Mouse (Mus musculus): Measurements from ENCODE around the gene Crim1. TPM values are rescaled to one million over a fixed set of nuclear protein-coding genes. Genes with fewer than 3 reads are reported as not detected.
"Not testable (repeated sequence)": the region's sequence is repeated elsewhere in the genome, so short reads cannot be mapped to it uniquely, and the experiment has no call there.

The Crim1 gene
- polyA plus RNA-seq, 1 experiment from 2014 or later: 2.5 TPM

GRCm38 (mm10) chr17:78250149-78250938 is 50.3 kb downstream of the Crim1 start:
- no peak overlapping the region for H3K9ac ChIP-seq
- WGBS: 62% methylated on average over 14 of the region's 14 CpGs
- ATAC-seq (replicated peaks; ENCODE audit: insufficient number of reproducible peaks, insufficient read depth, low FRiP score, low read depth): no peak
- H3K27ac ChIP-seq: peak overlapping the region; percentile 54
- no peaks in the 10 kb centered on the region for H3K36me3 ChIP-seq
- peaks cover 21% of the 10 kb centered on the region for H3K4me1 ChIP-seq (replicated peaks)
- H3K4me3 ChIP-seq: no peak overlapping the region
- no peaks in the 10 kb centered on the region for H3K27me3 ChIP-seq
- no peak overlapping the region for H3K4me2 ChIP-seq
- no peaks in the 10 kb centered on the region for H3K9me3 ChIP-seq (replicated peaks)

GRCm38 (mm10) chr17:78253587-78253986 is 53.5 kb downstream of the Crim1 start:
- H3K4me2 ChIP-seq; H3K27ac ChIP-seq; H3K36me3 ChIP-seq; H3K4me3 ChIP-seq; ATAC-seq (replicated peaks; ENCODE audit: insufficient number of reproducible peaks, insufficient read depth, low FRiP score, low read depth); H3K9me3 ChIP-seq (replicated peaks); H3K9ac ChIP-seq; H3K27me3 ChIP-seq: not testable (repeated sequence)
- 85% methylated on average over 2 of the region's 2 CpGs for WGBS
- peaks cover 12% of the 10 kb centered on the region for H3K4me1 ChIP-seq (replicated peaks)

- no peak overlapping the region for H3K4me2 ChIP-seq
- H3K9ac ChIP-seq: no peak overlapping the region
- no peaks in the 10 kb centered on the region for H3K27me3 ChIP-seq
- H3K27ac ChIP-seq: no peak overlapping the region
- no peaks in the 10 kb centered on the region for H3K9me3 ChIP-seq (replicated peaks)
- 0 out of 2 replicates have a peak, but pooled peaks have one; percentile 18 for ATAC-seq (replicated peaks; ENCODE audit: insufficient number of reproducible peaks, insufficient read depth, low FRiP score, low read depth)
- no peaks in the 10 kb centered on the region for H3K36me3 ChIP-seq
- peaks cover 7% of the 10 kb centered on the region for H3K4me1 ChIP-seq (replicated peaks)
- WGBS: 71% methylated on average over 8 of the region's 8 CpGs
- H3K4me3 ChIP-seq: no peak overlapping the region
Observed at GRCm38 (mm10) chr17:78254256-78254655, 54.2 kb downstream of the Crim1 start.

DNA sequence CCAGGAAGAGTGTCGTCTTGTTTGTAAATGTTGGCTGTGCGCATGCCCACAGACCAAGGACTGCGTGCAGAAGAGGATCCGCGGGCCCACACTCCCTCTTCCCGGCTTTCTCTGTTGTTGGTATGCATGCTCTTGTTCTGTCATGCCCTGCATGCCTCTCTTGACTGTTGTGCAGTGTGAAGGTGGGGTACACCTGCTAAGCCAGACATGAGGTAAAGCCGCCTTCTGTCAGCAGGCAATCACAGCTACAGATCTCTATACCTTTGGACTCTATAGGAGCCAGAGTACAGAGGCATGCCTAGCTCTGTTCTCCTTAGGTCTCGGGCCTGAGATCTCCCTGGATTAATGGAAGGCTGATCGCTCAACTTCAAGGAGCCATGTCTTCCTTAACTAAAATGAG is 55.7 kb downstream of the Crim1 start:
- no peak for ATAC-seq (replicated peaks; ENCODE audit: insufficient number of reproducible peaks, insufficient read depth, low FRiP score, low read depth)
- Histone ChIP-seq H3K4me1 (replicated peaks) (peaks cover 6% of the 10 kb centered on the region), H3K4me2 (no peak overlapping the region), H3K9me3 (replicated peaks) (no peaks in the 10 kb centered on the region), H3K27me3 (no peaks in the 10 kb centered on the region), H3K27ac (no peak overlapping the region), H3K36me3 (no peaks in the 10 kb centered on the region), H3K4me3 (no peak overlapping the region), H3K9ac (no peak overlapping the region)
- WGBS: 89% methylated on average over 9 of the region's 9 CpGs

DNA sequence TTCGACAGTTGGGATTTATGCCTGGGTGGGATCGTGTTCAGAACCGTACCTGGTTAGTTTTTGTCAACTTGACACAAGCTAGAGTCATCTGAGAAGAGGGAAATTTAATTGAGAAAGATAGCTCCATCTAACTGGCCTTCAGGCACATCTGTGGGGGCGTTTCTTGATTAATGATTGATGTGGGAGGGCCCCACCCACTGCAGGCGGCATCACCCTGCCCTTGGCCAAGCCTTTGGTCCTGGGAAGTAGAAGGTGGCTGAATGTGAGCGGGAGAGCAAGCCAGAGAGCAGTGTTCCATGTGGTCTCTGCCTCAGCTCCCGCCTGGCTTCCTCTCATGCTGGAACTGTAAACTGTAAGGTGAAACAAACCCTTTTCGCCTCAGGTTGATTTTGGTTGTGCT is 56.5 kb downstream of the Crim1 start:
- ATAC-seq (replicated peaks; ENCODE audit: insufficient number of reproducible peaks, insufficient read depth, low FRiP score, low read depth): no peak
- Histone ChIP-seq H3K27me3 (no peaks in the 10 kb centered on the region), H3K36me3 (no peaks in the 10 kb centered on the region), H3K9ac (no peak overlapping the region), H3K4me3 (no peak overlapping the region), H3K9me3 (replicated peaks) (no peaks in the 10 kb centered on the region), H3K4me1 (replicated peaks) (peaks cover 3% of the 10 kb centered on the region), H3K27ac (no peak overlapping the region), H3K4me2 (no peak overlapping the region)
- WGBS: 81% methylated on average over 8 of the region's 8 CpGs

DNA sequence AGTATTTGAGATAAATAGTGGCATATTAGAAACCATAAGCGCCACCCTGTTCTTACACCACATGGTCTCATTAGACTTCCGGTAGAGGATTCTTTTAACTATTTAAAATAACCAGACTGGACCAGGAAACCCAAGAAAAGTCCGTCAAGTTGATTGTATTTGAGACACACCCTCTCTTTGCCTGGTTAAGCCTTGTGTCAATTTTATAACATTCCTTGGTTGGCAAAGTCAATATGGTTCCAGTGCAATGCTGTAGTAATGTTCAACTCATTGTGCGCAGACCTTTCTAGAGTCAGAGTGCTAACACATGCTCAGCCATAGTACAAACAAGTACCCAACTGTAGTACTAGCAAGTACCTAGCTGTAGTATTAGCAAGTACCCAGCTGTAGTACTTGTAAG is 61.6 kb downstream of the Crim1 start:
- no peaks in the 10 kb centered on the region for H3K27me3 ChIP-seq
- H3K9me3 ChIP-seq (replicated peaks): no peaks in the 10 kb centered on the region
- no peak overlapping the region for H3K9ac ChIP-seq
- H3K27ac ChIP-seq: no peak overlapping the region
- H3K36me3 ChIP-seq: no peaks in the 10 kb centered on the region
- H3K4me2 ChIP-seq: no peak overlapping the region
- H3K4me3 ChIP-seq: no peak overlapping the region
- no peak for ATAC-seq (replicated peaks; ENCODE audit: insufficient number of reproducible peaks, insufficient read depth, low FRiP score, low read depth)
- 91% methylated on average over 4 of the region's 4 CpGs for WGBS
- peaks cover 4% of the 10 kb centered on the region; the same call in 1 of the 2 replicates for H3K4me1 ChIP-seq (replicated peaks)

DNA sequence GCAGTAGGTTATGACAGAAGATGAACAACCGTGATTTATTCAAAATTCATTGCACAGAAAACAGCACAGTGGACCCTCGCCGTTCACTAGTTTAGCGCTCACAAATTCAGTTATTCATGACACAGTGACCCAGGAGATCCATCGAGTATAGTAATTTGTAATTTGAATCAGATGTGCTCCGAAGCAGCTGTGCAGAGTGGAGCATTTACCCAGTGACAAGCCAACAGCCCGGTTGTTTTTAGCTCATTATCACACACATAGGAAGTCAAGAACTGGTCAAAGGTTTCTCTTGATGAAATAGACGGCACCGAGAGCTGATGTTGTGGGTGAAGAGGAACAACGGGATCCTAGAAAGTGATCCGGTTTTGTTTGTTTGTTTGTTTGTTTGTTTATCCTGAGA is 64.1 kb downstream of the Crim1 start:
- H3K4me2 ChIP-seq: no peak overlapping the region

GRCm38 (mm10) chr17:78265135-78265534 is 65.1 kb downstream of the Crim1 start:
- Histone ChIP-seq H3K9me3 (replicated peaks) (no peaks in the 10 kb centered on the region), H3K4me3 (no peak overlapping the region), H3K36me3 (no peaks in the 10 kb centered on the region), H3K27me3 (no peaks in the 10 kb centered on the region), H3K27ac (no peak overlapping the region), H3K4me1 (replicated peaks) (peaks cover 4% of the 10 kb centered on the region; the same call in 1 of the 2 replicates), H3K9ac (no peak overlapping the region), H3K4me2 (no peak overlapping the region)
- no peak for ATAC-seq (replicated peaks; ENCODE audit: insufficient number of reproducible peaks, insufficient read depth, low FRiP score, low read depth)
- 78% methylated on average over 7 of the region's 7 CpGs for WGBS

More for the DNA sequence above, 64.1 kb downstream of the Crim1 start:
- ATAC-seq (replicated peaks; ENCODE audit: insufficient number of reproducible peaks, insufficient read depth, low FRiP score, low read depth): no peak
- no peak overlapping the region for H3K27ac ChIP-seq
- peaks cover 4% of the 10 kb centered on the region; the same call in 1 of the 2 replicates for H3K4me1 ChIP-seq (replicated peaks)
- no peak overlapping the region for H3K9ac ChIP-seq
- H3K36me3 ChIP-seq: no peaks in the 10 kb centered on the region
- WGBS: 53% methylated on average over 11 of the region's 11 CpGs
- no peak overlapping the region for H3K4me3 ChIP-seq
- H3K27me3 ChIP-seq: no peaks in the 10 kb centered on the region
- no peaks in the 10 kb centered on the region for H3K9me3 ChIP-seq (replicated peaks)

DNA sequence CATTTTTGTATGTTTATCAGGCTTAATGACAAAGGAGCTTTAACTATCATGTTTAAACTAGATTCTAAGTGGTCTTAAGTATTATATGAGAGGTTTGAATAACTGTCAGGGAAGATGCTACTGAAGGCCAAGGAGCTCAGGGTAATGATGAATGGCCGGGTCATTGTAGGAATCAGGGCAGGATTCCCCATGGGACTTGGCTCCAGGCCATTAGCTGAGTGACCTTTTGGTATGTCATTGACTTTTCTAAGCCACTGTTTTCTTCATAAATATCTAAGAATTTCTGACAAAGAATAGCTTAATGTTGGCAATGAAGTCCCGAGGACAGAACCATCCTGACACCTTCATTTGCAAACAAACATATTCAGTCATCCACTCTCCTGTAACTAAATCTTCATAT is 66.2 kb downstream of the Crim1 start:
- peaks cover 4% of the 10 kb centered on the region; the same call in 1 of the 2 replicates for H3K4me1 ChIP-seq (replicated peaks)
- no peaks in the 10 kb centered on the region for H3K9me3 ChIP-seq (replicated peaks)
- no peak overlapping the region for H3K27ac ChIP-seq
- no peak for ATAC-seq (replicated peaks; ENCODE audit: insufficient number of reproducible peaks, insufficient read depth, low FRiP score, low read depth)
- 78% methylated on average over 2 of the region's 2 CpGs for WGBS
- no peak overlapping the region for H3K4me2 ChIP-seq
- no peaks in the 10 kb centered on the region for H3K27me3 ChIP-seq
- no peaks in the 10 kb centered on the region for H3K36me3 ChIP-seq
- no peak overlapping the region for H3K9ac ChIP-seq
- H3K4me3 ChIP-seq: no peak overlapping the region

GRCm38 (mm10) chr17:78268591-78268990 is 68.5 kb downstream of the Crim1 start:
- H3K4me1 ChIP-seq (replicated peaks): peaks cover 16% of the 10 kb centered on the region; the same call in 1 of the 2 replicates
- H3K36me3 ChIP-seq: no peaks in the 10 kb centered on the region
- H3K9ac ChIP-seq: no peak overlapping the region
- 77% methylated on average over 4 of the region's 4 CpGs for WGBS
- no peak overlapping the region for H3K4me3 ChIP-seq
- H3K4me2 ChIP-seq: no peak overlapping the region
- H3K27me3 ChIP-seq: no peaks in the 10 kb centered on the region
- no peaks in the 10 kb centered on the region for H3K9me3 ChIP-seq (replicated peaks)
- ATAC-seq (replicated peaks; ENCODE audit: insufficient number of reproducible peaks, insufficient read depth, low FRiP score, low read depth): no peak
- H3K27ac ChIP-seq: no peak overlapping the region

DNA sequence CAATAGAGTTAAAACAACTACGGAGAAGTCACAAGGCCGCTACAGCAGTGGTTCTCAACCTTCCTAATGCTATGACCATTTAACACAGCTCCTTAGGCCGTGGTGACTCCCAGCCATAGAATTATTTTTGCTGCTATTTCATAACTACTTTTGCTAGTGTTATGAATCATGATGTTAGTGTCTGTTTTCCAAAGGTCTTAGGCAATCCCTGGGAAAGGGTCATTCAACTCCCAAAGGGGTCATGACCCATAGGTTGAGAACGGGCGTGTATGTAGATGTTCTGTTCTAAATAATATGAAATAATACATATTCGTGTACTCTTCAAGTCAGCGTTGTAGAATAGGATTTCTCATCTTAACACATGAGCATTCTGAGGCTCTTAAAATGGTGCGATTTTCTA is 69.3 kb downstream of the Crim1 start:
- Histone ChIP-seq H3K4me3 (no peak overlapping the region), H3K9ac (no peak overlapping the region), H3K9me3 (replicated peaks) (no peaks in the 10 kb centered on the region), H3K27me3 (no peaks in the 10 kb centered on the region), H3K27ac (no peak overlapping the region), H3K4me1 (replicated peaks) (peaks cover 12% of the 10 kb centered on the region; the same call in 1 of the 2 replicates), H3K36me3 (no peaks in the 10 kb centered on the region), H3K4me2 (no peak overlapping the region)
- WGBS: 91% methylated on average over 8 of the region's 8 CpGs
- no peak for ATAC-seq (replicated peaks; ENCODE audit: insufficient number of reproducible peaks, insufficient read depth, low FRiP score, low read depth)

- no peak overlapping the region for H3K4me2 ChIP-seq
- H3K4me3 ChIP-seq: no peak overlapping the region
- H3K4me1 ChIP-seq (replicated peaks): peaks cover 12% of the 10 kb centered on the region; the same call in 1 of the 2 replicates
- no peak overlapping the region for H3K9ac ChIP-seq
- H3K27ac ChIP-seq: no peak overlapping the region
- H3K36me3 ChIP-seq: no peaks in the 10 kb centered on the region
- no peaks in the 10 kb centered on the region for H3K27me3 ChIP-seq
- no peak for ATAC-seq (replicated peaks; ENCODE audit: insufficient number of reproducible peaks, insufficient read depth, low FRiP score, low read depth)
- 71% methylated on average over 6 of the region's 6 CpGs for WGBS
- H3K9me3 ChIP-seq (replicated peaks): no peaks in the 10 kb centered on the region
Observed at GRCm38 (mm10) chr17:78270019-78270418, 70.0 kb downstream of the Crim1 start.
